8 mouse cellular contexts compared by ENCODE assay signal in the genomic region with DNA sequence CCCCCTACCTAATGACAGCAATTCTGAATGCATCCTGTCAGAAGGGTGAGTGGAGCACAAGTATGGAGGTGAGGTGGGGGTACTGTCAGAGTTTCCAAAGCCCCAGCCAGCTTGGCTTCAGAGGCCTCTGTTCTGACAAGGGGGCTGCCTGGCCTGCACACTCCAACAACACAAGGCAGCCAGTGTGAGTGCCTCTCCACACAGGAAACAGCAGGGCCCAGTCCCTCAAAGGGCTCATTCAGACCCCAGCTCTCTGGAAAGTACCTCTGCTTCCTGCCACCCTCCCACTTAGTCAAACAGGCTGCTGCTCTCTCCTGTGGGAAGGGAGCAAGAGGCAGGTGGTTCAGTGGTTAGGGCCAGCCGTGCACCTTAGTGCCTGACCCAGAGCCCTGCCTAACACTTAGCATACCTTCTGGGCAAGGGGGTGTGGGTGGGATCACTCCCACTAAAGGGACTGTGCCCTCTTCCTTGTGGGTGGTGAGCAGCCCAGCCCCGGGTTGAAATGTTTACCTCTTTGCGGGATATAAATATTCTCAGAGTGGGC. TPM values are rescaled to one million over a fixed set of nuclear protein-coding genes. Genes with fewer than 3 reads are reported as not detected.
A peak's percentile ranks its signal among the peaks of the same experiment; 100 is the strongest.
DNase-seq lines count a peak whose midpoint lies in the region; ATAC-seq lines count a peak whose summit lies in the region.
"Had no signal": no experiment of that assay in that cellular context is flagged by ENCODE, and none has a peak within 500 bp of the region (broad histone marks: within the 10 kb centered on the region; RNA-seq: fewer than 3 reads in every experiment).

No protein-coding gene starts in this region.

- no peaks in the 10 kb centered on the region for H3K36me3 ChIP-seq in hindbrain, embryonic 10.5 days
- H3K36me3 ChIP-seq in hindbrain, embryonic 11.5 days (ENCODE audit: control insufficient read depth, insufficient read depth, low read length): no peaks in the 10 kb centered on the region
- no peaks in the 10 kb centered on the region for H3K36me3 ChIP-seq in neural tube, embryonic 13.5 days
- no peaks in the 10 kb centered on the region for H3K36me3 ChIP-seq in hindbrain, embryonic 16.5 days (ENCODE audit: control insufficient read depth, insufficient read depth, low read length)
- peaks cover 7% of the 10 kb centered on the region; the same call in 1 of the 2 replicates for H3K36me3 ChIP-seq in stomach, embryonic 15.5 days

- no peaks in the 10 kb centered on the region for H3K9me3 ChIP-seq in hindbrain, embryonic 10.5 days
- H3K9me3 ChIP-seq in hindbrain, embryonic 11.5 days (ENCODE audit: control insufficient read depth, low read length): no peaks in the 10 kb centered on the region
- no peaks in the 10 kb centered on the region for H3K9me3 ChIP-seq in neural tube, embryonic 13.5 days
- H3K9me3 ChIP-seq in hindbrain, embryonic 16.5 days (ENCODE audit: control insufficient read depth, low read length): no peaks in the 10 kb centered on the region
- no peaks in the 10 kb centered on the region for H3K9me3 ChIP-seq in stomach, embryonic 15.5 days

- H3K4me3 ChIP-seq in hindbrain, embryonic 10.5 days: no peak overlapping the region
- H3K4me3 ChIP-seq in hindbrain, embryonic 11.5 days (ENCODE audit: low read depth, low read length): no peak overlapping the region
- no peak overlapping the region for H3K4me3 ChIP-seq in neural tube, embryonic 13.5 days
- no peak overlapping the region for H3K4me3 ChIP-seq in hindbrain, embryonic 16.5 days (ENCODE audit: low read length)
- H3K4me3 ChIP-seq in stomach, embryonic 15.5 days (replicated peaks): no peak overlapping the region

- H3K27ac ChIP-seq in hindbrain, embryonic 10.5 days: 0 out of 2 replicates have a peak overlapping the region, but pooled peaks have one; percentile 40
- no peak overlapping the region for H3K27ac ChIP-seq in hindbrain, embryonic 11.5 days (ENCODE audit: low read depth, low read length)
- H3K27ac ChIP-seq in neural tube, embryonic 13.5 days (replicated peaks): 0 out of 2 replicates have a peak overlapping the region, but pooled peaks have one; percentile 38
- no peak overlapping the region for H3K27ac ChIP-seq in hindbrain, embryonic 16.5 days (ENCODE audit: low read depth, low read length)
- peak overlapping the region; percentile 31 for H3K27ac ChIP-seq in stomach, embryonic 15.5 days

- no peak for DNase-seq in hindbrain, embryonic 10.5 days (ENCODE audit: low spot score)
- no peak for DNase-seq in hindbrain, embryonic 11.5 days (ENCODE audit: low spot score)
- no peak for DNase-seq in neural tube, embryonic 10.5 days (ENCODE audit: extremely low spot score, low spot score)
- DNase-seq in urinary bladder, adult 2 months (ENCODE audit: low spot score): no peak
- DNase-seq: kidney, adult 2 months had no signal

- no peak overlapping the region for H3K9ac ChIP-seq in hindbrain, embryonic 11.5 days (ENCODE audit: low read depth, low read length)
- no peak overlapping the region for H3K9ac ChIP-seq in neural tube, embryonic 13.5 days
- H3K9ac ChIP-seq in hindbrain, embryonic 16.5 days (ENCODE audit: low read depth, low read length): no peak overlapping the region
- H3K9ac ChIP-seq in stomach, embryonic 15.5 days: no peak overlapping the region

- H3K4me1 ChIP-seq in hindbrain, embryonic 10.5 days (replicated peaks): peaks cover 40% of the 10 kb centered on the region
- no peaks in the 10 kb centered on the region for H3K4me1 ChIP-seq in hindbrain, embryonic 11.5 days (replicated peaks; ENCODE audit: control insufficient read depth, insufficient read depth, low read length)
- peaks cover 22% of the 10 kb centered on the region for H3K4me1 ChIP-seq in neural tube, embryonic 13.5 days (replicated peaks)
- peaks cover 3% of the 10 kb centered on the region for H3K4me1 ChIP-seq in hindbrain, embryonic 16.5 days (ENCODE audit: control insufficient read depth, insufficient read depth, low read depth, low read length)
- H3K4me1 ChIP-seq in stomach, embryonic 15.5 days: peaks cover 34% of the 10 kb centered on the region

- H3K4me2 ChIP-seq in hindbrain, embryonic 11.5 days (replicated peaks; ENCODE audit: low read depth, low read length): no peak overlapping the region
- H3K4me2 ChIP-seq in neural tube, embryonic 13.5 days: no peak overlapping the region
- no peak overlapping the region for H3K4me2 ChIP-seq in hindbrain, embryonic 16.5 days (ENCODE audit: low read length)
- H3K4me2 ChIP-seq in stomach, embryonic 15.5 days: no peak overlapping the region

- 0 out of 2 replicates have a peak, but pooled peaks cover 3% of the 10 kb centered on the region for H3K27me3 ChIP-seq in hindbrain, embryonic 10.5 days (ENCODE audit: insufficient read depth, poor library complexity, severe bottlenecking)
- no peaks in the 10 kb centered on the region for H3K27me3 ChIP-seq in hindbrain, embryonic 11.5 days (ENCODE audit: control insufficient read depth, insufficient read depth, low read length)
- no peaks in the 10 kb centered on the region; the same call in 1 of the 2 replicates for H3K27me3 ChIP-seq in neural tube, embryonic 13.5 days
- H3K27me3 ChIP-seq in hindbrain, embryonic 16.5 days (replicated peaks; ENCODE audit: control insufficient read depth, insufficient read depth, low read length): no peaks in the 10 kb centered on the region
- H3K27me3 ChIP-seq in stomach, embryonic 15.5 days (replicated peaks): no peaks in the 10 kb centered on the region

- 90% methylated on average over 3 of the region's 3 CpGs for WGBS in hindbrain, embryonic 10.5 days
- 87% methylated on average over 3 of the region's 3 CpGs for WGBS in hindbrain, embryonic 11.5 days
- WGBS in neural tube, embryonic 13.5 days: 83% methylated on average over 3 of the region's 3 CpGs
- WGBS in hindbrain, embryonic 16.5 days: 80% methylated on average over 3 of the region's 3 CpGs
- WGBS in stomach, embryonic 15.5 days: 43% methylated on average over 3 of the region's 3 CpGs

- ATAC-seq in hindbrain, embryonic 11.5 days (ENCODE audit: low FRiP score): no peak
- ATAC-seq in neural tube, embryonic 13.5 days (ENCODE audit: low read depth): no peak
- ATAC-seq in hindbrain, embryonic 16.5 days: peak; percentile 37
- no peak for ATAC-seq in stomach, embryonic 15.5 days (ENCODE audit: insufficient read depth, low FRiP score, low read depth)

RNA-seq across cellular contexts. Expression of a gene that starts 16.8 kb away (rescaled TPM):
- 1.9 and 2.0 TPM in 2 replicates for polyA plus RNA-seq in hindbrain, embryonic 10.5 days (2016; fragmentation: Nextera tagmentation; extraction: Ambion mirVana)
- polyA plus RNA-seq in hindbrain, embryonic 11.5 days (2014; fragmentation: Nextera tagmentation; extraction: Ambion mirVana): 2.6 and 2.7 TPM in 2 replicates
- 6.0 and 6.5 TPM in 2 replicates for polyA plus RNA-seq in neural tube, embryonic 13.5 days (2015; fragmentation: Nextera tagmentation; extraction: Ambion mirVana)
- 10.7 and 10.8 TPM in 2 replicates for polyA plus RNA-seq in hindbrain, embryonic 16.5 days (2015; fragmentation: Nextera tagmentation; extraction: Ambion mirVana)
- 18.9 and 21.1 TPM in 2 replicates for polyA plus RNA-seq in stomach, embryonic 15.5 days (2015; fragmentation: Nextera tagmentation; extraction: Ambion mirVana)
- 27.7 and 39.1 TPM in 2 replicates for polyA plus RNA-seq in urinary bladder, adult 2 months (2012; rRNA removed)

RNA-seq across cellular contexts. Expression of a gene that starts 17.1 kb away (rescaled TPM):
- polyA plus RNA-seq in hindbrain, embryonic 10.5 days (2016; fragmentation: Nextera tagmentation; extraction: Ambion mirVana): 0.14 TPM in 1 of 2 replicates, not detected in the other
- 0.36 and 0.37 TPM in 2 replicates for polyA plus RNA-seq in hindbrain, embryonic 11.5 days (2014; fragmentation: Nextera tagmentation; extraction: Ambion mirVana)
- polyA plus RNA-seq in neural tube, embryonic 13.5 days (2015; fragmentation: Nextera tagmentation; extraction: Ambion mirVana): 0.28 TPM in 1 of 2 replicates, not detected in the other
- 0.20 TPM in 1 of 2 replicates, not detected in the other for polyA plus RNA-seq in hindbrain, embryonic 16.5 days (2015; fragmentation: Nextera tagmentation; extraction: Ambion mirVana)
- 1.4 and 2.3 TPM in 2 replicates for polyA plus RNA-seq in stomach, embryonic 15.5 days (2015; fragmentation: Nextera tagmentation; extraction: Ambion mirVana)
- polyA plus RNA-seq in urinary bladder, adult 2 months (2012; rRNA removed): 0.96 and 1.1 TPM in 2 replicates

RNA-seq across cellular contexts. Expression of a gene that starts 46.6 kb away (rescaled TPM):
- polyA plus RNA-seq in hindbrain, embryonic 10.5 days (2016; fragmentation: Nextera tagmentation; extraction: Ambion mirVana): 6.7 and 9.2 TPM in 2 replicates
- polyA plus RNA-seq in hindbrain, embryonic 11.5 days (2014; fragmentation: Nextera tagmentation; extraction: Ambion mirVana): 3.3 and 3.8 TPM in 2 replicates
- 2.9 TPM in 2 replicates for polyA plus RNA-seq in neural tube, embryonic 13.5 days (2015; fragmentation: Nextera tagmentation; extraction: Ambion mirVana)
- 3.0 and 3.8 TPM in 2 replicates for polyA plus RNA-seq in hindbrain, embryonic 16.5 days (2015; fragmentation: Nextera tagmentation; extraction: Ambion mirVana)
- 9.3 and 10.7 TPM in 2 replicates for polyA plus RNA-seq in stomach, embryonic 15.5 days (2015; fragmentation: Nextera tagmentation; extraction: Ambion mirVana)
- polyA plus RNA-seq in urinary bladder, adult 2 months (2012; rRNA removed): 21.3 and 24.1 TPM in 2 replicates

RNA-seq across cellular contexts. Expression of a gene that starts 55.7 kb away (rescaled TPM):
- 66.8 and 67.9 TPM in 2 replicates for polyA plus RNA-seq in hindbrain, embryonic 10.5 days (2016; fragmentation: Nextera tagmentation; extraction: Ambion mirVana)
- 66.0 and 70.2 TPM in 2 replicates for polyA plus RNA-seq in hindbrain, embryonic 11.5 days (2014; fragmentation: Nextera tagmentation; extraction: Ambion mirVana)
- 80.2 and 85.5 TPM in 2 replicates for polyA plus RNA-seq in neural tube, embryonic 13.5 days (2015; fragmentation: Nextera tagmentation; extraction: Ambion mirVana)
- 66.8 and 66.9 TPM in 2 replicates for polyA plus RNA-seq in hindbrain, embryonic 16.5 days (2015; fragmentation: Nextera tagmentation; extraction: Ambion mirVana)
- 79.3 and 86.5 TPM in 2 replicates for polyA plus RNA-seq in stomach, embryonic 15.5 days (2015; fragmentation: Nextera tagmentation; extraction: Ambion mirVana)
- 121 and 136 TPM in 2 replicates for polyA plus RNA-seq in urinary bladder, adult 2 months (2012; rRNA removed)

Comparison
In these comparisons a context has a peak if more than half of its experiments do, and no peak if none do; other contexts are left out.
1. H3K27ac ChIP-seq: peak in hindbrain, embryonic 10.5 days (single experiment), neural tube, embryonic 13.5 days (single experiment) and stomach, embryonic 15.5 days (single experiment); none in hindbrain, embryonic 11.5 days (single experiment) and hindbrain, embryonic 16.5 days (single experiment).